Mouse (Mus musculus) layer of hippocampus, postnatal 36 days (tissue): ENCODE data around the gene Tgfa. TPM values are rescaled to one million over a fixed set of nuclear protein-coding genes. Genes with fewer than 3 reads are reported as not detected.

Experiments
- DNase-seq, 2 experiments: peaks; one replicate each; pipeline ENCODE4 v3.0.0; 2022
- total RNA-seq, 2 experiments: library from RNA; stranded (reverse); gene quantifications; 2 replicates each; pipeline ENCODE4 v1.2.3; 2021

Tgfa gene
- total RNA-seq, 2 experiments from 2014 or later: 31.2 to 33.6 TPM

GRCm38 (mm10) chr6:86188741-86189480 lies 6.1 kb upstream of the Tgfa start:
- DNase-seq: no peak

DNA sequence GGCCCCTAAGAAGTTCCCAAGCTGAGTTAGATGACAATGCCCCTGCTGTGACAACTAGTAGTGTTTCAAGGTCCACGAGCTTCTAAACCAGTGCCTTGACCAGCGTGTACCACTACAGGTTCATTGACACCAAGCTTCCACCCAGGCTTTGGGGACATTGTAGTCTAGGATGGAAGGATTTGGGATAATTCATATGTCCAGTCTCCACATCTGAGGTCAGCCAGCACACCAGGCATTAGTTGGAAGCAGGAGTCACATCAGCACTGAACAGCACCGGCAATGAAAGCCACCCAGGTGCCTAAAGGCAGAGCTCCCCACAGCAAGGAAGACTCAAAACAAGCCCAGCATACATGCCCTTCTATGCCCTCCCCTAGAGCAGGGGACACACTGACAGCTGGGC lies 4.4 kb upstream of the Tgfa start:
- DNase-seq: no peak

DNA sequence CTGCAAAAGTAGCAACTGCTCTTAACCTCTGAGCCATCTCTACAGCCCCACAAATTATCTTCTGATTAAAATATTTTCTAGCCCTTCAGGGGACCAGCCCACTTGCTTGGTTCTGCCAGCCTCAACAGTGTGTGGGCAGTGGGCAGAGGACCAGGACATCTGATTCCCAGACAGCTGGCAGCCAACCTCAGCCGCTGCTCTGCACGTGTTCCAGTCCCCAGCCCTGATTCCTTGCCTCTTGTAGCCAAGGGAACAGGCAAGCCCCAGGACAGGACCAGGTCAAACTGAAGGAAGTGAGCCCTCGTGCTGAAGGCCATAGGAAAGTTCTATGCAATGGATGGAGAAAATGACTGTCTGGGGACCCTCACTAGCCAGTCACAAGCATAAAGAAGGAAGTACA lies 2.0 kb upstream of the Tgfa start:
- no peak for DNase-seq

DNA sequence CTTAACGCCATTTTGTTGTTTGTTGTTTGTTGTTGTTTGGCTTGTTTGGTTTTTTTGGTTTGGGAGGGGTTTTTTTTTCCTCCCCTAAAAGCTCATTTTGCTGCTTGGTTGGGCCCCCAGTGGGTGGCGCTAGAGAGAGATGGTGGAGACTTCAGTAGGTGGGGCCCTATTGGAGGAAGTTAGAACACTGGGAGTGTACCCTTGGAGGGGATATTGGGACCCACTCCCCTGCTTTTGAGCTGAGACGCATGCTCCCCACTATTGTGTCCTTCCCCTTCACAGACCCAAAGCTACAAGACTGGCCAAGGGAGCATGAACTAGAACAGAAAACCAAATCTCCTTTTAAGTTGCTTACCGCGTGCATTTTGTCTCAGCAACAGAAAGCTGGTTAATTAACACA lies 1.1 kb upstream of the Tgfa start:
- DNase-seq: peak; percentile 54 to 56

DNA sequence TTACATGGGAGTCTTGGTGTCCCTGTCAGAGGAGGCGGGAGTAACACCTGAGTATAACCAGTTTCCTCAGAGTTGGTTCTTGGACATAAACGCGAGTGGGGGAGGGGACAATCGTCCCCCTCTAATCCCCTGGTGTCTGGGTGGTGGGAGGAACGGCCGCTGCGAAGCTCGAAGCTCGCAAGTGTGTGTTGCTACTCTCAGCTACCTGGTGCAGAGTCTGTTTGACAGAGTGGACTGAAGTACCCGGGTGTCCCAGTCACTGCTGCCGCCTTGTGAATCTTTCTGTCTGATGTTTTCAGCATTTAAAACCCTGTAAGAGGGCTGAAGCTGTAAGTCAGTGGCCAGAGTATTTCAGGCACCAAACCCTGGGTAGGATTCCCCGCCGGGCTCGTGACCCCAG lies 1.0 kb downstream of the Tgfa start:
- DNase-seq: no peak

- DNase-seq: no peak
Observed at GRCm38 (mm10) chr6:86197150-86197862, 2.3 kb downstream of the Tgfa start.

- no peak for DNase-seq
Observed at GRCm38 (mm10) chr6:86200934-86201333, 5.9 kb downstream of the Tgfa start.

GRCm38 (mm10) chr6:86203101-86203500 lies 8.1 kb downstream of the Tgfa start:
- DNase-seq: no peak

DNA sequence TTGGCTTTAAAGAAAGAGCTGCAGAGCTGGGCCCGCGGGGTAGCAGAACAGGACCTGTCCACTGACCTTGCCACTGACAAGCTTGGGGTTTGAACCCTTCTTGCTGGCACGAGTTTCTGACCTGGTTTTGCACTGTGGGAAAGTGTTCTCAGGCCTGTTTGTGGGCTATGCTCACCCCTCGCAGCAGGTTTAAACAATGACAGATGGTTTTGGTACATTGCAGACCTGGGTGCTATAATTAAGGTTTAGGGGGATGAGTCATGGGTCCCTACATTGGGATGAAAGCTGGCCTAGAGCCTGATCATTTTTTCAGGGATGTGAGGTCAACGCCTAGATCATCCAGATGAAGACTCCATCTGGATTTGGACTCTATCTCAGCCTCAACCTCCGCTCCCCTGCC lies 11.0 kb downstream of the Tgfa start:
- DNase-seq: no peak

- DNase-seq: no peak
Observed at GRCm38 (mm10) chr6:86206985-86207384, 12.0 kb downstream of the Tgfa start.

GRCm38 (mm10) chr6:86209133-86210016 lies 14.4 kb downstream of the Tgfa start:
- DNase-seq: no peak

GRCm38 (mm10) chr6:86210017-86210408 lies 15.0 kb downstream of the Tgfa start:
- DNase-seq: no peak

DNA sequence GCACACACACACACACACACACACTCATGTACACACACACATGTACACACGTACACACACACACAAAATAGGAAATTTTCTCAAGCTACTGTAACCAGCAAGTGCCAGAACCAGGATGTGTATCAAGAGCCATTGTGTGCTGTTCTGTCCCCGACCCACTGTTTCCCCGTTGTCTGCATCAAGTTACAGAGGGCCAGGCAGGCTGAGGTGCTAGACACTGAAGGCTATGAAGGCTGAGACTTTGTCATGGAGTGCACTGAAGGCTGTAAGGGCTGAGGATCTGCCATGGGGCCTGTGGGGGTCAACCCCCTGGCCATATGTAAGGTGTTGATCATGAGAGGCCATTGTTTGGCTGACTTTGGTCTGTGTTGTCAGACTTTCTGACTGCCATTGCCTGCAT lies 15.6 kb downstream of the Tgfa start:
- no peak for DNase-seq

DNA sequence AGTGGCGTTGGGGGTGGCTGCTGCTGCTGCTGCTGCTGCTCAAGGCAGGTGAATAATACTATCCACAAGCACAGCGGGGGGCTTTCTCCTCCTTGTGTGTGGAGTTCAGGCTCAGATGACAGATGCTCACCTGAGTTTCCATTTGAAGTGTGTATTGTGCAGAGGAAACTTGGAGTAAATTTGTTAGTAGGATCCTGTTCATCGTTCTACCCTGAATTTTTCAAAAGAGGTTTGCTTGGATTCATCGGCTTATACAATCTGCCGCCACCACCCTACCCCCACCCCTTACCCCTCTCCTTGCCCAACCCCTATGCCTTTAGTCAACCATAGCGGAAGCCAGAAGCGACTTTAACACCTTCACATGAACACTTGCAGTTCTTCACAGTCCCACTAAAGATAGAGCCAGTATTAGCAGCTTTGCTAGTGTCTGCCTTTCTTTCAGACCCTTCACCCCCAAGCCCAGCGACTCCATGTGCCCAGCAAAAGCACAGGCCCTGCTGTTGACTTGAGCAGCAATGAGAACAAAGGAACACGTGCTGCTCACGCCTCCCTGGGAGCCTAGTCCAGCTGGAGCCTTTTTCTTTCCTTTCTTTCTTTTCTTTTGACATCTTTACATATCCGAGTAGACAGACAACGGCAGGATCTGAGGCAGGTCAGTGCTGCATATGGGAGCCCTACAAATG lies 16.2 kb downstream of the Tgfa start:
- DNase-seq: no peak

GRCm38 (mm10) chr6:86212871-86213640 lies 18.0 kb downstream of the Tgfa start:
- DNase-seq: no peak

- DNase-seq: no peak
Observed at GRCm38 (mm10) chr6:86218066-86218465, 23.0 kb downstream of the Tgfa start.

DNA sequence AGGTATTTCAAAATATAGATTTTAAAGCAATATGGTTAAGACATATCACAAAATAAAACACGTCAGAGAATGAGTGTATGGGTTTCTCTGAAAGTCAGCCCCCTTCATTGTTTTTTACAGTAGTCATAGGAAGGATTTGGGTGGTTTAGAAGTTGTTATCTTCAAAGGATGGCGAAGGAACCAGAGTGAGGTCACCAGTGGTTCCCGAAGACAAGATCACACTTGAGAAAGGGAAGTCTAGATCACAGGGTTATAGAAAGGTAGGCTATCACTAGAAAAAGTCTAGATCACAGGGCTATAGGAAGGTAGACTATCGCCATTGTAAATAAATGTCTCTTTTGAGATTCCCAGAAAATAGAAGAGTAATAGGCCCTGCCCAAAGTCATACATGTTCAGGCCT lies 23.7 kb downstream of the Tgfa start:
- no peak for DNase-seq

DNA sequence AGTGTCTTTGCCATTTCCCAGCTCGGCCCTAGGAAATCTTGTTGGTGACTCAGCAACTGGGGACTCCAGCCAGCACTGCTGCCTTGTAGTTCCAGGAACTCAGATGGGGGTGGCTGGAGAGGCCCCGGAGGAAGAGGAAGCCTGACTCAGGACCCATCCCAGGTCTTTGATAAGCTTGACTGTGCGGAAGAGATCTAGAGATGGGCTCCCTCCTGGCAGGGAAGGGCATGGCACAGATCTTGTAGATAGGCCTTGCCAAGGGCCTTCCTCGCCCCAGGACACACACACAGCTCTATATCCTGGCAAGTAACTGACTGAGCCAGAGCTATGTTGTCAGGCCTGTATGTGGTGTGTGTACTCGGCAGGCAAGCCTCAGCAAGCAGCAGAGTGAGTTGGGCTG lies 24.5 kb downstream of the Tgfa start:
- DNase-seq: no peak

- no peak for DNase-seq
Observed at GRCm38 (mm10) chr6:86220171-86220570, 25.1 kb downstream of the Tgfa start.

DNA sequence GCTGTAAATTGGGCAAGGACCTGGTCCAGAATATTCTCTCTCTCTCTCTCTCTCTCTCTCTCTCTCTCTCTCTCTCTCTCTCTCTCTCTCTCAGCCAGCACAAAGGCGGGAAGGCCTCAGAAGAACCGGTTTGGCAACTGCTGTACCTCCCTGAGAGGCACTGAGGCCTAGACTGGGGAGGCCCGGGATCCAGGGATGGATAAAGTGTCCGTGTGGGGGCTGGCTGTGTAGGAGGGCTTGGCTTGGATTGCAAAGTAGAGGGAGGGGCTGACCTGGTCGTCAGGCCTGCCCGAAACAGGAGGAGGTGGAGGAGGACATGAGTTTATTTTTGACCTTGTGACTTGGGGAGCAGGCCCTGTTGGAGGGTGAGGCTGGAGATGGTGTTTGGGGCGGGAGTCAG lies 27.4 kb downstream of the Tgfa start:
- no peak for DNase-seq

- no peak for DNase-seq
Observed at GRCm38 (mm10) chr6:86225604-86226003, 30.6 kb downstream of the Tgfa start.

DNA sequence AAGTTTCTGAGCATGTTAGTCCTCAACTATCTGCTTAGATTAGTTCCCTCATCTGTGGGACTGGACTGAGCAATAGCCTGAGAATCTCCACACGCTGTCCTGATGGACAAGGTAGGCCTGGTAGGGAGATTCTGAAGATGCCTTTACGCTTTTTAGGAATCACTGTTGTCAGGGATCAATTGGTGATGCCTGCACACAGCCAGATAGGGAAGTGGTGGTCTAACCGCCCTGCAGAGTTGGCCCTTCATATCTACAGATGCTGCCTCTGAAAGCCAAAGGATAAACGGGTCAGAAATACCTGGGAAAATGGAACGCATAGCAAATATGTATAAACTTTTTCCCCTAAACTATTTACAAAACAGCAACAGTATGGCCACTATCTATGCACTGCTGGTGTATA lies 37.3 kb downstream of the Tgfa start:
- DNase-seq: no peak
